Mouse (Mus musculus): ENCODE data around the gene Tmem191c. TPM values are rescaled to one million over a fixed set of nuclear protein-coding genes. Genes with fewer than 3 reads are reported as not detected.

Gene Tmem191c
- total RNA-seq, 2 experiments from 2014 or later: 2.7 to 3.9 TPM

DNA sequence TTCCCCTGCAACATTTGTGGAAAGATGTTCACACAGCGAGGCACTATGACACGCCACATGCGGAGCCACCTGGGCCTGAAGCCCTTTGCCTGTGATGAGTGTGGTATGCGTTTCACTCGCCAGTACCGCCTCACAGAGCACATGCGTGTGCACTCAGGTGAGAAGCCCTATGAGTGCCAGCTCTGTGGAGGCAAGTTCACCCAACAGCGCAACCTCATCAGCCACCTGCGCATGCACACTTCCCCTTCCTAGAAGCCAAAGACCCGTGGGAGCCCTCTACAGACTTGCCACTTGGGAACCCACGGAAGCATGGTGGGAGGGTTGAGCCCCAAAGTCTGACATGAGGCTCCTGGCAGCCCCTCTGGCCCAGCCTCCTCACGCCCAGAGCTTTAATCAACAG, 17.0 kb upstream of the Tmem191c start:
- DNase-seq: no peak
- intact Hi-C loops (cut with DNase I): no loop called here

- intact Hi-C loops (cut with DNase I): no loop called here
- DNase-seq: no peak
Measured at GRCm38 (mm10) chr16:17261341-17261740, 14.5 kb upstream of the Tmem191c start.

DNA sequence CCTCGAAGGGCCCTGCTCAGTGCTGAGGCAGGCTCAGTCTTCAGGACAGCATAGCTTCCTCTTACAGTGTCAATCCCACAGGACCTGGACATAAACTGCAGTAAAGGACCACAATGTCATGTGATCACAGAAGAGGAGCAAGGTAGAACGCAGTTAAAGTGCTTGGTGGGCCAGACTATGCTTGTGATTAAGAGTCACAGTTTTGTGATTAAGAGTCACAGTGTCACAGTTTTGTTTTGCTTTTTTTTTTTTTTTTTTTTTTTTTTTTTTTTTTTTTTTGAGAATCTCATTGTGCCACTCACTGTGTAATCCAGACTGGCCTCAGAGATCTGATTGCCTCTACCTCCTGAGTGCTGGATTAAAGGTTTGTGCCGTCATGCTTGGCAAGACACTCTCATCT, 9.8 kb upstream of the Tmem191c start:
- intact Hi-C loops (cut with DNase I): no loop called here
- no peak for DNase-seq

GRCm38 (mm10) chr16:17267937-17268336, 7.9 kb upstream of the Tmem191c start:
- DNase-seq: no peak
- intact Hi-C loops (cut with DNase I): no loop called here

GRCm38 (mm10) chr16:17269872-17270271, 6.0 kb upstream of the Tmem191c start:
- intact Hi-C loops (cut with DNase I): no loop called here
- no peak for DNase-seq

GRCm38 (mm10) chr16:17271124-17271523, 4.8 kb upstream of the Tmem191c start:
- intact Hi-C loops (cut with DNase I): loop anchor here (1.0 kb wide), 1 partner anchor 61 kb away; no protein-coding TSS in a partner anchor
- DNase-seq: peak; percentile 47 to 67

DNA sequence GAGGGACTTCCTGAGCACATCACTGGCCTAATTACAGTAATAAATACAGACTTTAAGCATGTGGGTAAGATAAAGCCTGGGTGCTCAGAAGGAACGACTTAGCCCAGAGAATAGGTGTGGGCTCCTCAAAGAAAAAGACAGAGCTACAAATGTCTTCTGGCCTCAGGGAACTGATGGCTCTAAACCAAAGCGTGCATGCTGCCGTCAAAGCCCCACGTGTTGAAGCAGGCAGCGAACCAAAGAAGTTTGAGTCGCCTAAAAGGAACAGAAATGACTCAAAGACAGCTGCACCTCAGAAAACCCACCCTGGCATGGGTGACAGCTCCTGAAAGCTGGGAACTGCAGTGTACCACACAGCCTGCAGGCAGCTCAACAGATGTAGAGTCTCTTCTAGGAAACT, 4.0 kb upstream of the Tmem191c start:
- intact Hi-C loops (cut with DNase I): loop anchor here (1.0 kb wide), 1 partner anchor 62 kb away; no protein-coding TSS in a partner anchor
- no peak for DNase-seq

DNA sequence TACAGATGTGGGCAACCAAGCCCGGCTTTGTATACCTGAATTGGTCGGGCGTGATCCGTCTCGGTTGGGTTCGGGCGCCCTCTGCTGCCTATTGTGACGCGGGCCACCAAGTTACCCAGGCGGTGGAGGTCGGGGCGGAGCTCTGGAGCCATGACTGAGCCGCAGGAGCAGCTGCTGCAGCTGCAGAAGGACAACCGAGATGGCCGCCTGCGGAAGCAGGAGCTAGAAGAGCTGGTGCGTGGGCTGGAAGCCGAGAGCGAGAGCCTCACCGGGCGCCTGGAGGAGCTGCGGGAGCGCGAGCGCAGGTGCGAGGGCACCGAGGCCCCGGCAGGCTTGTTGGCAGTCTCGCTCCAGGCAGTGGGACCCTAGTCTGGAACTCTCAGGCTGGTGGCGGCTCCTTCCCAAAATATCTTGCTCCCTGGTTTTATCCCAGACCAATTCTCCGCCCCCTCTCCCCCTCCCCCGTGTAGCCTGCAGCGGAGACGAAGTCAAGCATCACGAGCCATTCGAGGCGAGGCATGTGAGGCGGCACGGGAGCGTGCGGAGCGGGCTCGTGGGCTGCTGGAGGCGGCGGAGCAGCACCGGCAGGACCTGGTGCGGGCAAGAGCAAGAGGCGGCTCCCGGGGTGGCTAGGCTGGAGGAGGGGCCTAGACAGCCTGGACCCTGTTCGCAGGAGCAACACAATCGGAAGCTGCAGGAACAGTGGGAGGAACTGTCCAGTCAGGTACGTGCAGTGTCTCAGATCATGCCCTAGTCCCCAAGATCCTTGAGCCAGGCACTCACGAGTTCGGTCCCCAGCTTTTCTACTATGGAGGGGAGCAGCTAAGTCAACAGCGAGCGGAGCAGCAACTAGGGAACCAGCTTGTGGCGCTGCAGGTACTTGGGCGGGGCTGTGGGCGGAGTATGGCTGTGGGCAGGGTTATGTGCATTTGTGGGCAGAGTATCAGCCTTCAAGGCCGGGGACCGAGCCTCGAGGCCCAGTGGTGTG, 581 bp downstream of the Tmem191c start:
- intact Hi-C loops (cut with DNase I): loop anchor here (1.0 to 5.0 kb wide), 2 partner anchors 65 to 134 kb away; partner anchors contain the start of gene Ydjc
- peak; percentile 94 to 95 for DNase-seq

DNA sequence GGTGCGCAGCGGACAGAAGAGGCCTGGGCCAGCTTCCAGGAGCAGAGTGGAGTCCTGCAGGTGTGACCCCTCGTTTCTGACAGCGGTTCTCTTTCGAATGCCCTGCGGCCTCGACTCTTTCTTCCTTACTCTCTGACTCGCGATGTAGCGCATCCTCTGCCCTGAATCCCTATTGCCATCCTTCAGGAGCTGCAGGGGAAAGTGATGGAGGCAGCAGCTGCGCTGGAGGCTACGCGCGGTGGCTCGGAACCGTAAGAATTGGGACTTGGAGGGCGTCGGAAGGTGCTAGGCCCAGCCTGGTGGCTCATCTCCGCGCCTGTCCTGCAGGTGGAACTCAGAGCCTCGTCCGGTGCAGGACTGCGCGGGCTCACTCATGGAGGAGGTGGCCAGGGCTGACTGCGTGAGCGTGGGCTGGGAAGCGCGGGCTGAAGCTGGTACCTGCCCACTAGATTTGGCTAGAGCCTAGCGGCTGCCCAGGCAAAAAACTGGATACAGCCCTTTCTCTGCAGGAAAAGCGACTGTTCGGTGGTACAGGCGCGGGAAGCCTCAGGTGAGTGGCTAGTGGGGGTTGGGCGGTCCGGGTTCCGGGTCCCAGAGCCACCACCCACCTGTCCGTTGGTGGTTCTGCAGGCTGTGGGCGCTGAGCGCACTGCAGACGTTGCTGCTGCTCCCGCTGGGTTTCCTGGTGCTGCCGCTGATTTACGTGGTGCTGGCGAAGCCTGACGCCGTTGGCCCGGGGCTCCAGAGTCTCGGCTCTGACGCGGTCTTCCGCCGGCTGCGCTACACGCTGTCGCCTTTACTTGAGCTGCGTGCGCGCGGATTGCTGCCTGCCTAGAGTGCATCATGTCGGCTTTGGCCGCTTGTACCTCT, 1.7 kb downstream of the Tmem191c start:
- intact Hi-C loops (cut with DNase I): loop anchor here (5.0 kb wide), 1 partner anchor 135 kb away; the partner anchor contains the start of gene Ydjc
- DNase-seq: peak; percentile 23 to 29

DNA sequence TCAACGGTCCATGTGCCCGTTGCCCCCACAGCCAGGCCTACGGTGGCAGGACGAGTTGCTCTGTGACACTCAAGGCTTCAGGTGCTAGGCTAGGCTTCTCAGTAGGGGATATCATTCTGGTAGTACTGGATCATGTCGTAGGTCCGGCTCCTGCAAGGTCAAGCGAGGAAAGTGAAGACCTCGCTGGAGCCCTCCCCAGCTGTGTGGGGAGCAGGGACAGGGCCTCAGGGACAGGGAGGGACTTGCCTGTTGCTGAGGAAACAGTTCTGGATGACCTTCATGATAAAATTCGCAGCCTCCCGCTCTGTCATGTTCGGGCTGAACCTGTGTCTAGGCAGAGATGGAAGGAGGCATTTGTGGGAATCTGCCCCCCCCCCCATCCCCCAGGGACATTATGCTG, 4.6 kb downstream of the Tmem191c start:
- no peak for DNase-seq
- intact Hi-C loops (cut with DNase I): no loop called here

GRCm38 (mm10) chr16:17283151-17283550, 7.3 kb downstream of the Tmem191c start:
- intact Hi-C loops (cut with DNase I): no loop called here
- no peak for DNase-seq

DNA sequence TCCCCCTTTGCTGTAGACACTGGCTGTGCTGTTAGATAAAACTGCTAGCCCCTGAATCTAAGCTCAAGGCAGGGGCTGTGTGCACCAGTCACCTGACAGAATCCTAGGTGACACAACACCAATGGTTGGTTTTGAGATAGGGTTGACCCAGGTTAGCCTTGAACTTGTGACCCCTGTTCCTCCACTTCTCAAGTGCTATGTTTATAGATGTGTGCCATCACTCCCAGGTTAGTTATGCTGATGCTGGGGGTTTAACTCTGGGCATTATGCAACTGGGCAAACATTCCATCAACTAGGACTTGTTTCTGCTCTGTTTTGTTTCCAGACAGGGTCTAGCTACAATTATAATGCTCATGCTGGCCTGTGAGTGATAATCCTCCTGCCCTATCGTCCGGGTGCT, 11.2 kb downstream of the Tmem191c start:
- intact Hi-C loops (cut with DNase I): no loop called here
- no peak for DNase-seq

- intact Hi-C loops (cut with DNase I): no loop called here
- DNase-seq: no peak
Measured at GRCm38 (mm10) chr16:17291016-17291415, 15.1 kb downstream of the Tmem191c start.

DNA sequence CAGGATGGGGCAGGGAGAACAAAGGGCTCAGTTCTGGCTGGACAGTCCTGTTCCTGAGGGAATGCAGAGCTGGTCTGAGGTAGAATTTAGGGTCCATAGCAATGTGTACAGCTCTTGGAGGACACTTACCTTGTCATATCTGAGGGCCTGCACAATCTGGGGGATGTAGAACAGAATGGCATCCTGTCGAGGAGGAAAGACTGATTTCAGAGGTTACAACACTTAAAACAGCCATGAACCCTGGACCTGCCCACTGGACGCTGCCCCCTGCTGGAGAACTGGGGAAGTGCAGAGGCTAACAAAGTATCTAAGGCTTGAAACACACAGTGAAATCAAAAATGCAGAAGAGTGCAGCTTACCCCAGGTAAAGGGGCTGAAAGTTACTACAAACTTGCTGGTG, 16.9 kb downstream of the Tmem191c start:
- DNase-seq: peak; percentile 74 to 84

GRCm38 (mm10) chr16:17300818-17301217, 24.9 kb downstream of the Tmem191c start:
- intact Hi-C loops (cut with DNase I): no loop called here
- no peak for DNase-seq

More for the DNA sequence above, 16.9 kb downstream of the Tmem191c start:
- intact Hi-C loops (cut with DNase I): no loop called here

DNA sequence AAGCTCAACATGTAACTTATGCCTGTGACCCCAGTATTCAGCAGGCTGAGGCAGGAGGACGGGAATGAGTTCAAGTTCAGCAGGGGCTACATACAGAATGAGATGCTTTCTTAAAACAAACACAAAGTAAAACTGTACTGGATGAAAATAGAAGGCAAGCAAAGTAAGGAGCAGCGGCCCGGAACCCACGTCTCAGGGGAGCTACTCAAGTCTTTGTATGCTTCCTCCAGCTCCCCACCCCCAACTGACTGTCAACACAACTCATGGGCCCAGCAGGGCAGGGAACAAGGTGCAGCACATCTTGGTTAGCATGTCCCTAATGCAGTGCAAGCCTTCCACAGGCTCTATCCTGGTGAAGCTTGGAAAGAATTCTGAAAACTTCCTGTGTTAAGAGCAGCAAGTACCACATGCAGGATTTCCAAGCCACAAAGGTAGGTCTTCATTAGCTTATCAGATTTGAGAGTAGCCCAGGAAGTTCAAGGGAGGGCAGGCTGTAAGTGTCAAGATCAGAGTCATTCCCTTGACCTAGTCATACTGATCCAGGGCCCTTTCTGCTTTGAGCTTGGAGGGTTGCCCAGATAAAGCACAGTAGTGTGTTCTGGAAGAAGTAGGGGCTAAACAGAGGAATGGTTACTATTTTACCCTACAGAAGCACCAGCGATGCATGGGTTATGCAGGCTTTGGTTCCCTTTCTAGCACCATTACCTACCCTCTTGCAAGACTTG, 27.8 kb downstream of the Tmem191c start:
- DNase-seq: no peak
- intact Hi-C loops (cut with DNase I): no loop called here

GRCm38 (mm10) chr16:17307461-17307860, 31.6 kb downstream of the Tmem191c start:
- intact Hi-C loops (cut with DNase I): no loop called here
- DNase-seq: no peak

DNA sequence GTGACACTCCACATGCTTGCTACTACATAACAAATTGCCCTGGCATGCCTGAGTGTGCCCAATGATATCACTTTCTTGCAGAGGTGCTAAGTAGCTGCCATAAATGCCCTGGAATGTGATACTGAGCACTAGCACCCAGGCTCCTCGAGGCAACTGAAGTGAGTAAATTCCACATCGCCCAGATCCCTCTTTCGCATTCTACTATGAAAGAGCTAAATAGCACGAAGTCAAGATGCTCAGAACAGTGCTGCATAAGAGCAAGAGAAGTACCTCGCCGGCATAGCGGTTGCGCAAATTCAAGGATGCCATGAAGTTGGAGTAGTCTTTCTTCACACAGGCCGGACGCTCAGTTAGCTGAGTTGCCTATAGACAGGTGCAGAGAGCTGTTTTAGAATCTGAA, 33.2 kb downstream of the Tmem191c start:
- intact Hi-C loops (cut with DNase I): no loop called here
- no peak for DNase-seq

DNA sequence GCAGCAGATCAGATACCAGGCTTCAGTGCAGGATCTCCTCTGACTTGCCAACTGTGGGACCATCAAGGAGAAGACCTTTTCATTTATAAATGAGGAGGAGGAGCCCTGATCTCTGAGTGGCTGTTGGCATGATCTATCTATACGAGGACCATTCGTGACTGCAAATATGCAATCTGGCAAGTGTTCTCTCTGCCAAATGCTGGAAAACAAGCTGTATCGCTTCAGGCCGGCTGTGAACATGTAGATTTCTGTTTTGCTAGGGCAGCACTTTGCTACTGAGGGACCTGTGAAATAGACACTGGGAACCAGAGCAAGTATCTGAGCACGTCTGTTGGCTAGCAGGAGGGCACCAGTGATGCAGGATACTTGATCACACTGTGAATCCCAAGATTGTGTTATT, 36.7 kb downstream of the Tmem191c start:
- intact Hi-C loops (cut with DNase I): no loop called here
- no peak for DNase-seq

DNA sequence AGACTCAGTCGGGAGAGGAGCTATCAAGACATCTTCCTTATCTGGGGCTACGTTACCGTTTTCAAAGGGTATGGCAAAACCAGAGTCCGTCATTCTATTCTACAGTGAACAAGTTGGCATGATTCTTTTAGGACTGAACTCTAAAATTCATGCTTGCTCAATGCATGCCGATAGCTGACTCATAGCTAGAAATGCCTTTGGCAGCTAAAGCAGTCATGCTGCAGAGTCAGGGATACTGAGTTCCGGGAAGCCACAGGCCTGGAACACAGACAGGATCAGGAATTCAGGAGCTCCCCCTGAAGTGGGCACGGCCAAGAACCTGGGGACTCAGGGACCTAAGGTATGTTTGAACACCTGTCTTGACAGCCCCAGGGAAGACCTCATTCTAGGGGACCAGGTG, 40.7 kb downstream of the Tmem191c start:
- intact Hi-C loops (cut with DNase I): no loop called here
- DNase-seq: no peak
